Mouse (Mus musculus) CH12F3 (cell line): ENCODE data around the gene Efcab12.
"Not testable (repeated sequence)": the region's sequence is repeated elsewhere in the genome, so short reads cannot be mapped to it uniquely, and the experiment has no call there.

Experiments used
- in situ Hi-C: fragments of 300-500 bp; cut with MboI; formaldehyde crosslinking; loops from 2 replicates; pipeline ENCODE4 v1.14.3; 2020; ENCODE audit warnings: low sequenced_read_pairs

Efcab12 gene

DNA sequence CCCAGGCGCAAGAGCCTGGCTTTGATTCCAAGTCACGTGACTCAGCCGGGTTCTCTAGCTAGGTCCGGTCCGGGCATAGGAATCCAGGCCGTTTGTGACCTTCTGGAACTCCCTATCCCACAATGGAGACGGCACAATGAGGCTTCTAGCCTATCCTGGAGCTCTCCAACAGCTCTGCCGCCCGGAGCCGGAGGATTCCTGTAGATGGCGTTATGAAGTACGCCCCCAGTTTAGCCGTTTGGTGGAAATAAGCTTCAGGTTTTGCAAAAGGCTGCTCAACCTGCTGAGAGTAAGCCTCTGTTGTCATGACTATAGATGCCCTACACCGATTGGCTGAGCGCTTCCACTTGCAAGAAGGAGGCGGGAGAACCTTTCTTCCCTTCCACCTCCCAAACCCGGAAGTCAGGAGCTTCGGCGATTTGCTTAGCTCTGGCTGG is at the start of gene Efcab12:
Gene Efcab12 (minus strand): TSS at position 252 of the 437 bp plus-strand sequence.
- in situ Hi-C loops, result no loop called here

- in situ Hi-C loops, result loop anchor here (25.0 kb wide), 1 partner anchor 250 kb away; no protein-coding TSS in a partner anchor
Measured at GRCm38 (mm10) chr6:115886894-115887293, 48.7 kb upstream of the Efcab12 start.

DNA sequence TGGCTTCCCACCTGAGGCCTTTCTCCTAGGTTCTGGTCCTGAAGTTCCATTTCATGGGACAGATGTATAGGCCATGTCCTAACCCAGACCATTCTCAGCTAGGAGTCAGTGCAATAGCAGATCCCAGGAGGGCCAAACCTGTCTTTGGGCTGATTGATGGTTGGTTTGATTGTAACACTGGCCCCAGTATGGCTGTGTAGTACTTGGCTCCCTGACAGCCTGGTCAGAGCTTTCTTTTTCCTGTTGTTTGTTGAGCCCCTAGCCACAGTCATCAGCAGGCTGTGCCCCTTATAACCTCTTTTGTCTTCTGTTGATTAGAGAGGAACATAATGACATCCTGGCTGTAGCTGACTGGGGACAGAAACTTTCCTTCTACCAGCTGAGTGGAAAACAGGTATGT is 45.8 kb upstream of the Efcab12 start:
- in situ Hi-C loops, result loop anchor here (25.0 kb wide), 1 partner anchor 253 kb away; no protein-coding TSS in a partner anchor

GRCm38 (mm10) chr6:115880751-115881150 is 42.5 kb upstream of the Efcab12 start:
- in situ Hi-C loops, result loop anchor here (25.0 kb wide), 1 partner anchor 257 kb away; no protein-coding TSS in a partner anchor

DNA sequence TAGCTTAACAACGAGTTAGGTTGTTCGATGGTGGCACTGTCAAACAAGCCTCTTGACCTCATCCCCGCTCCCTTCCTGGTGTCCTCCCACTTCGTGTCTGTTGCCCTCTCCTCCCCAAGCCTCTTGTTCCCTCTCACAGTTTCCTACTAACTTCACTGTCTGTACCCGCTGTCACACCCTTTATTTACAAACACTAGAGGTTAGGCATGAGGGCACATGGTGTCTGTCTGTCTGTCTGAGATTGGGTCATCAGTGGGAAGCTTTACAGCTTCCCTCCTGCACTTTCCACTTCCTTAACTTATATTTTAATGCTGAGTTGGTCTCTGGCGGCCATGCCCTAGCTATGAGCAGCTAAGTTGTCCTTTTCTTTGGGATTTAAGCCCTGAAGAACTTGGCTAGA is 41.5 kb upstream of the Efcab12 start:
- in situ Hi-C loops, result loop anchor here (25.0 kb wide), 1 partner anchor 258 kb away; no protein-coding TSS in a partner anchor

DNA sequence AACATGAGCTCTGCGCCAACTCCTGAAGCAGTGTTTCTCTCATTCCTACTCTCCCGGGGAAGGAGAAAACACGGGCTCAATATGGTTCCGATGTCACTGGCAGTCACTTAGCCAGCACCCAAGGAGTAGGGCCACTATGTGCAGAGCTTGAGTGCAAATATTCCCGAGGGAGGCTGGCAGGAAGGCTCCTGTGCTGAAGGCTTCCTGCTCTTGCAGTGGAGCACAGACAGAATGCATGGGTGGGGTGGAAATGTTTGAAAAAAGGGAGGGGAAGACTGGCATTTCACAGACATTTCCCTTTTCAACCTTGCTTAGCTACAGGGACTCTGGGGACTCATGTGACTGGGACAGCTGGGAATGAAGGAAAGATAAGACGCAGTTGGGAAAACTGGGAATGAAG is 40.5 kb upstream of the Efcab12 start:
- in situ Hi-C loops, result loop anchor here (25.0 kb wide), 1 partner anchor 259 kb away; no protein-coding TSS in a partner anchor

- in situ Hi-C loops, result loop anchor here (25.0 kb wide), 1 partner anchor 260 kb away; no protein-coding TSS in a partner anchor
Measured at GRCm38 (mm10) chr6:115877239-115877638, 39.0 kb upstream of the Efcab12 start.

- in situ Hi-C loops, result not testable (repeated sequence)
Measured at GRCm38 (mm10) chr6:115871318-115871717, 33.1 kb upstream of the Efcab12 start.

GRCm38 (mm10) chr6:115867157-115867556 is 28.9 kb upstream of the Efcab12 start:
- in situ Hi-C loops, result not testable (repeated sequence)

DNA sequence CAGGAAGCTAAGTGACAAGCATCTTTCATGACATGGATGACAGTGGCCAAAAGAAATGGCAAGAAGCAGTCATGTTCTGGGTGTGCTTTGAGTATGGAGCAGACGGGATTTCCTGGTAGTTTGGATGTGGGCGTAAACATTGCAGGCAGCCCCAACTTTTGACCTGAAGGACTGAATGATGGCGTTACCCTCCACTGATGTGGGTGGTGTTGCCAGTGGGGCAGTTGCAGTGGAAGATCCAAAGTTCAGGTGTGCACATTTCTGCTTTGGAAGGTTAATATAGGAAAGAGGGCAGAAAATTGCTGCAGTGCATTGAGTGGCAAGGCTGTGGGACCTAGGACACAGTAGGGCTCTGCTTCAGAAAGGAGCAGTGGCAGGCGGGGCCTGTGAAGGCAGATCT is 27.0 kb upstream of the Efcab12 start:
- in situ Hi-C loops, result no loop called here

GRCm38 (mm10) chr6:115863340-115863841 is 25.2 kb upstream of the Efcab12 start:
- in situ Hi-C loops, result no loop called here

GRCm38 (mm10) chr6:115860027-115860556 is 21.9 kb upstream of the Efcab12 start:
- in situ Hi-C loops, result no loop called here

- in situ Hi-C loops, result no loop called here
Measured at GRCm38 (mm10) chr6:115859258-115859657, 21.0 kb upstream of the Efcab12 start.

GRCm38 (mm10) chr6:115856361-115856745 is 18.1 kb upstream of the Efcab12 start:
- in situ Hi-C loops, result no loop called here

DNA sequence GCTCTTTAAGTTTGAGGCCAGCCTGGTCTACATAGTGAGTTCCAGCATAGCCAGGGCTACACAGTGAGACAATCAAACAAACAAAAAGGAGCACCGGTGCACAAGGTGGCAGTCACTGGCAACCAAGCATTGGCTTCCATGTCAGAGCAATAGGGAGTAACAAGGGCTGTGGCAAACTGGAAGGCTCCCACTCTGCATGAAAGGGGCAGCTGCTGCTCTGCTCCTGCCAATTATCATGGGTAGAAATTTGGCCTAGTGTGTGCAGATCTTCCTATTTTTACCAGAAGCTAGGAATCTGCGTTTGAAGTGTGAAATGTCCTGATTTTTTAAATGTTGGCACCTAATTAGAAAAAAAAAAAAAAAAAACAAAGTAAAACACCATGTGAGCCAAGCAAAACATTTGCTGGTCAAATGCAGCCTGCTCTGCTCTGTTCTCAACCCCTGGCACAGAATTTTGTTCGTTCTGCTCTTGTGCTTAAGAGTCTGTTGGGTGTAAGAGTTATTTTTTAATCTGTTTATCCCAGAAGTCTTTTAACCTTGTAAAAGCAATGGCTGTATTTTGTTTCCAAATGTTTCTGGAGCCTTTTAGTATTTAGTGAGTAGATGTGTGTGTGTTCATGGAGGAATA is 17.6 kb upstream of the Efcab12 start:
- in situ Hi-C loops, result no loop called here

DNA sequence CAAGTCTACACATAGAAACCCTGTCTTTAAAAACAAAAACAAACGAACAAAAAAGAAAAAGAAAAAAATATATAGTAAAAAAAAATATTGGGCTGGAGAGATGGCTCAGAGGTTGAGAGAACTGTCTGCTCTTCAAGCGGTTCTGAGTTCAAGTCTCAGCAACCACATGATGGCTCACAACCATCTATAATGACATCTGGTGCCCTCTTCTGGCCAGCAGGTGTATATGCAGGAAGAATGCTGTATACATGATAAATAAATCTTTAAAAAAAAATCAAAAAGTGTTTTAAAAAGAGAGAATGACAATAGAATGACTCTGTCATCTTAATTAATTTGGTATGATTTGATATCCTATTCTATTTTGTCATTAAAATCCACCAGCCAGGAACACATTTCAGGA is 16.2 kb upstream of the Efcab12 start:
- in situ Hi-C loops, result no loop called here

- in situ Hi-C loops, result no loop called here
Measured at GRCm38 (mm10) chr6:115853985-115854384, 15.8 kb upstream of the Efcab12 start.

GRCm38 (mm10) chr6:115853091-115853813 is 15.0 kb upstream of the Efcab12 start, which contains the start of the genes Mbd4 and Ift122:
Mbd4 (minus strand) TSS chr6:115853371.
Ift122 (plus strand) TSS chr6:115853470.
- in situ Hi-C loops, result no loop called here

DNA sequence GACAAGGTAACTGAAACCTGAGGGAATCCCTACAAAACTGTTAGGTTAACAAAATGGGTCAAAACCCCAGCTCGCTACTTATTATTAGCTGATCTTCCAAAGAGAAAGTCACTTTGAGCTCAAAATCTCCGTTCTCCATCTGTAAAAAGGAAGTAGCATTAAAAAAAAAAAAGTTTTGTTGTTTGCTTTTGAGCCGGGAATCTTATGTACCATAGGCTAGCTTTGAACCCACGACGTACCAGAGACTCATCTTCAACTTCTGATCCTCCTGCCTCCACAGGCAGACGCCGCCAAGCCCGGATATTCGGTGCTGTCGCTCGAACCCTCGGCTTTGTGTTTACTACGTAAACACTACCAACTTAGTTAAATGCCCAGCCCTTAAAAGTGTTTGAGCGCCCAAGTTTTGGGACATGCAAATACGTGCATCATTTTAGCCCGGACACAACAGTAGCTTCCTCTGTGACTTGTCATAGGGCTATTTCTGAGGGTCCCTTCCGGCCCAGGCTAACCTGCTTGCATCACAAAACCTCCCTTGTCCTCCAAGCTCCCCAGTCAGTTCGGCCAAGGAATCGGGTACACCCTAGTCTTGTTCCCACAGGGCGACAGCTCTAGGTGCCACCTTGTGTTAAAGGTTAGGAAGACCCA is 14.4 kb upstream of the Efcab12 start:
- in situ Hi-C loops, result no loop called here

GRCm38 (mm10) chr6:115848598-115849304 is 10.5 kb upstream of the Efcab12 start:
- in situ Hi-C loops, result no loop called here
